1 mouse cellular context compared by ENCODE assay signal in genomic region chr2:49160232-49160947, GRCm38 (mm10).
TF ChIP-seq lines count a peak whose summit lies in the region.

No protein-coding gene starts in this region.

TF ChIP-seq in MEL, 35 proteins besides CTCF, POLR2A, EP300 and RAD21 (continued from another document):
- peak; percentile 12; the same call in 1 of the 2 replicates for TF ChIP-seq JUND (IDR thresholded peaks at IDR 0.05; ENCODE audit: low read depth, low read length)
- TF ChIP-seq GABPA (IDR thresholded peaks at IDR 0.05; ENCODE audit: low read depth, low read length): no peak
- no peak for TF ChIP-seq NRF1 (IDR thresholded peaks at IDR 0.05; ENCODE audit: insufficient read depth, low read depth, low read length, poor library complexity, severe bottlenecking)
- no peak for TF ChIP-seq ZMIZ1 (IDR thresholded peaks at IDR 0.05; ENCODE audit: low read depth, low read length)
TF ChIP-seq in MEL: peak in this region for 16.
